Mouse (Mus musculus) ES-E14 (cell line): ENCODE results near the gene Mnat1.

Source experiments
- CHD2 ChIP-seq: IDR thresholded peaks from 2 replicates; pipeline ENCODE4 v1.6.1; 2014; ENCODE audit warnings: mild to moderate bottlenecking, low read depth, low read length, inconsistent platforms
- HCFC1 ChIP-seq: IDR thresholded peaks from 2 replicates; pipeline ENCODE4 v1.6.1; 2012; ENCODE audit warnings: low read length, inconsistent platforms, borderline replicate concordance; ENCODE audit not compliant: insufficient read depth
- ZC3H11A ChIP-seq: IDR thresholded peaks from 2 replicates; pipeline ENCODE4 v1.6.1; 2012; ENCODE audit warnings: low read depth, mild to moderate bottlenecking, inconsistent platforms, low read length, borderline replicate concordance

DNA sequence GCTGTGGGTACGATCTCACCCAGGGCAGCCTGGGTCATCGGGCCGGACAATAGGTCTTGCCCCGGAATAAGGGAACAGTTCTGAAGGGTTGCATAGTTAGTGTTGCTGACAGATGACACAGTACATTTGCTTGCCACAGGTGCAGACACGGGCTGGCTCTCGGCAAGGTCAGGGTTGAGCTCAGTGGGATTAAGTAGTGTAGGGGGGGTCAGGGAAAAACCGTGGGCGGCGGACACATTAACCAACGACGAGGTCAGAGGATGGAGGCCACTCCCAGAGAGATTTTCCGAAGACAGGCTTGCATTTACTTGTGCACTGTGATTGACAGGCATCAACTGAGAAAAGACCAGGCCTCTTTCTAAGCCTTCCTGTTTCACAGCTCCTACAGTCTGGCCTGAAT, 19.8 kb upstream of the Mnat1 start:
- no peak for TF ChIP-seq CHD2
- no peak for TF ChIP-seq HCFC1
- no peak for TF ChIP-seq ZC3H11A
